Mouse (Mus musculus) MEL (cell line): ENCODE results near the gene Gpsm2.

ENCODE experiments used
- CTCF ChIP-seq, 3 experiments: IDR thresholded peaks in 2 of 3; conservative IDR thresholded peaks in 1 of 3; 2 replicates each; pipeline ENCODE4 v1.5.1; 2011 to 2012; ENCODE audit warnings: low read length in 3 of 3, low read depth in 2 of 3, mild to moderate bottlenecking in 2 of 3, improper control_type of control experiment in 1 of 3, inconsistent platforms in 1 of 3, mixed read lengths in 1 of 3, moderate library complexity in 1 of 3; ENCODE audit not compliant: control insufficient read depth in 1 of 3, insufficient read depth in 1 of 3, poor library complexity in 1 of 3, severe bottlenecking in 1 of 3
- E2F4 ChIP-seq: IDR thresholded peaks from 2 replicates; pipeline ENCODE4 v1.6.1; 2011; ENCODE audit warnings: low read depth, low read length, improper control_type of control experiment, borderline replicate concordance
- ELF1 ChIP-seq: IDR thresholded peaks from 2 replicates; pipeline ENCODE4 v1.6.1; 2014; ENCODE audit warnings: low read depth, mild to moderate bottlenecking, inconsistent platforms, low read length, improper control_type of control experiment, moderate library complexity
- EP300 ChIP-seq, 2 experiments: IDR thresholded peaks; 2 replicates each; pipeline ENCODE4 v1.6.1; 2011; ENCODE audit warnings: improper control_type of control experiment in 2 of 2, low read length in 2 of 2, low read depth in 1 of 2, mild to moderate bottlenecking in 1 of 2
- GABPA ChIP-seq: IDR thresholded peaks from 2 replicates; pipeline ENCODE4 v1.6.1; 2012; ENCODE audit warnings: low read depth, mild to moderate bottlenecking, inconsistent platforms, low read length, improper control_type of control experiment, moderate library complexity
- GATA1 ChIP-seq: IDR thresholded peaks from 2 replicates; pipeline ENCODE4 v1.6.1; 2011; ENCODE audit warnings: low read depth, low read length, improper control_type of control experiment
- HCFC1 ChIP-seq: IDR thresholded peaks from 2 replicates; pipeline ENCODE4 v1.6.1; 2012; ENCODE audit warnings: low read depth, mild to moderate bottlenecking, inconsistent platforms, low read length, improper control_type of control experiment, moderate library complexity
- MAFK ChIP-seq: IDR thresholded peaks from 2 replicates; pipeline ENCODE4 v1.6.1; 2011; ENCODE audit warnings: low read depth, mild to moderate bottlenecking, low read length, improper control_type of control experiment, borderline replicate concordance
- MAZ ChIP-seq: IDR thresholded peaks from 2 replicates; pipeline ENCODE4 v1.6.1; 2012; ENCODE audit warnings: low read depth, mild to moderate bottlenecking, inconsistent platforms, low read length, improper control_type of control experiment
- RAD21 ChIP-seq: IDR thresholded peaks from 2 replicates; pipeline ENCODE4 v1.6.1; 2011; ENCODE audit warnings: mild to moderate bottlenecking, low read depth, low read length, improper control_type of control experiment
- USF1 ChIP-seq: IDR thresholded peaks from 2 replicates; pipeline ENCODE4 v1.6.1; 2014; ENCODE audit warnings: low read depth, mild to moderate bottlenecking, inconsistent platforms, low read length, improper control_type of control experiment, moderate library complexity
- ZMIZ1 ChIP-seq: IDR thresholded peaks from 2 replicates; pipeline ENCODE4 v1.6.1; 2012; ENCODE audit warnings: low read depth, mild to moderate bottlenecking, inconsistent platforms, low read length, improper control_type of control experiment, moderate library complexity

DNA sequence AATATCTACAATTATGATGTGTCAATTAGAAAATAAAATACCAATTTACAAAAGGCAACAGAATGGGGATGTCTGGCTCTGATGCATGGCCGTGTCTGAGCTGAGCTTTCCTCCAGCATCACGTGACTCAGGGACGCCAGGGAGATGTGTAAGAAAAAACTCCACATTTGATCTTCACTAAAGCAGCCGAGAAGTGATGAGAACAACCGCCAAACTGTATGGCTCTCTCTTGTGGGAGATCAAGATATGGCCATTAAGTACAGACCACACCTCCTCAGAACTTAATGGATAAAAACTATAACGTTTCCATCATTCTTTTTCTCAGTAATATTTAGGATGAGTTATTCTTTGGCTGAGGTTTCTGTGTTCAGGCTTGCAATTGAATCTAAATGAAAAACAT, 29.0 kb upstream of the Gpsm2 start:
- TF ChIP-seq GATA1 = peak; percentile 56; the same call in 1 of the 2 replicates
- no peak for TF ChIP-seq CTCF (IDR thresholded peaks at IDR 0.05 in 2 of 3, conservative IDR thresholded peaks at IDR 0.05 in 1 of 3; ENCODE audit: control insufficient read depth in 1 of 3, insufficient read depth in 1 of 3, low read depth in 2 of 3, low read length in 3 of 3, poor library complexity in 1 of 3, severe bottlenecking in 1 of 3)
- no peak for TF ChIP-seq ELF1
- no peak for TF ChIP-seq GABPA
- TF ChIP-seq E2F4 = no peak
- no peak; a peak in 1 of 4 replicates for TF ChIP-seq EP300 (IDR thresholded peaks at IDR 0.05; ENCODE audit: low read depth in 1 of 2, low read length in 2 of 2)
- TF ChIP-seq MAZ = no peak
- TF ChIP-seq HCFC1 = no peak
- TF ChIP-seq USF1 = peak; percentile 98
- no peak for TF ChIP-seq ZMIZ1
- no peak for TF ChIP-seq MAFK
- no peak for TF ChIP-seq RAD21
